Mouse (Mus musculus) neural tube, embryonic 10.5 days (tissue): ENCODE measurements around the gene Higd2a.
A peak's percentile ranks its signal among the peaks of the same experiment; 100 is the strongest.

Experiments
- DNase-seq: peaks from one replicate; pipeline ENCODE4 v3.0.0-alpha.2; 2017; ENCODE audit warnings: low spot score; ENCODE audit errors: extremely low spot score

The Higd2a gene

DNA sequence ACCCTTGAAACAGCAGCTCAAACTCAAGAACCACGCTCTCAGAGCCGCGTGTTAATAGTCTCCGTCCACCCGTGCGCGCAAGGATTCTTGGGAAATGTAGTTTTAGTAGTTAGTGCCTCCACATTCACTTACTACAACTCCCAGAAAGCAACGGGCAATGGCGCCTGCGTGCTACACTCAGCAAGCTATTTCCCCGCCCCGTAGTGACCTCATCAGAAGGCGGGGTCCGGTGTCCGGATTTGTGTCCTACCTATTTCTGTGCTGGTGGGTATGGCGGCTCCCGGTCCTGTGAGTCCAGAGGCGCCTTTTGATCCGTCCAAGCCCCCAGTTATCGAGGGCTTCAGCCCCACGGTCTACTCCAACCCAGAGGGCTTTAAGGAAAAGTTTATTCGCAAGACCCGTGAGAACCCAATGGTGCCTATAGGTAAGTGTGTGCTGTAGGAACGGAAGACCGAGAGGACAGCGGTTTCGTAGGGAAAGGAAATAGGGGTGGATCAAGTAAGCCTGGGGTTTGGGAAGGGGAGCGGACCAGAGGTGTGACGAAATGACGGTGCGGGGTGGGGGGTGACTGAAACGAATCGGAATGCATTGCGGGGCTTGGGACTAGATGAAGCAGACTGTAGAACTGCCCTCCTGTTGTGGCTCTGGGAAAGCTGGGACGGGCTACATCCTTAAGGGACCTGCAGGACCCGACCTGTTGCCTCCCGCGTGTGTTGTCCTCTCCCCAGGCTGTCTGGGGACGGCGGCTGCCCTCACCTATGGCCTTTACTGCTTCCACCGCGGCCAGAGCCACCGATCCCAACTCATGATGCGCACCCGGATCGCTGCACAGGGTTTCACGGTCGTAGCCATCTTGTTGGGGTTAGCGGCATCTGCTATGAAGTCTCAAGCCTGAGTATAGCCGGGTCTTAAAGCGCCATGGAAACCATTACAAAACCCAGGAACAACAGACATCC, at the start of gene Higd2a, which contains the start of gene Nop16:
Higd2a (plus strand) TSS at position 212 of the 956 bp plus-strand sequence.
Nop16 (minus strand) TSS at position 95 of the 956 bp plus-strand sequence.
- DNase-seq = peak; percentile 95

DNA sequence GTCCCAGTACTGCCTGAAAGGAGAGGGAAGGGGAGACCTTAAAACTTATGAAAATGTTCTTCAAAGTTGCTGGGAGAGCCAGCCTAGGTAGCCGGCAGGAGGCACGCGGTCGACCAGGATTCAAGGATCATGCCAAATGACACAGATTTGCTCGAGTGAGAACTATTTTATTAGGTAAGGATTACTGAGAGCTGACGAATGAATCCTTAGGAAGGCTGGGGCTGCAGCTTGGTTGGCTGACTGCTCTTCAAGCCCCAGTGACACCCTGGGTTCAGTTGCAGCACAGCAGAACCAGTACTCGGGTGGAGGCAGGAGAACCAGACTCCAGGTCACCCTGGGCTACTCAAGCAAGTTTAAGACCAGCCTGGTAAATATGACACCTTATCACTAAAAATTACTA, 42.0 kb upstream of the Higd2a start:
- DNase-seq = no peak

GRCm38 (mm10) chr13:54556176-54556575, 33.8 kb upstream of the Higd2a start:
- DNase-seq = no peak

- no peak for DNase-seq
These were observed 33.2 kb upstream of the Higd2a start for GRCm38 (mm10) chr13:54556796-54557195.

- no peak for DNase-seq
These were observed 32.4 kb upstream of the Higd2a start for GRCm38 (mm10) chr13:54557652-54558051.

DNA sequence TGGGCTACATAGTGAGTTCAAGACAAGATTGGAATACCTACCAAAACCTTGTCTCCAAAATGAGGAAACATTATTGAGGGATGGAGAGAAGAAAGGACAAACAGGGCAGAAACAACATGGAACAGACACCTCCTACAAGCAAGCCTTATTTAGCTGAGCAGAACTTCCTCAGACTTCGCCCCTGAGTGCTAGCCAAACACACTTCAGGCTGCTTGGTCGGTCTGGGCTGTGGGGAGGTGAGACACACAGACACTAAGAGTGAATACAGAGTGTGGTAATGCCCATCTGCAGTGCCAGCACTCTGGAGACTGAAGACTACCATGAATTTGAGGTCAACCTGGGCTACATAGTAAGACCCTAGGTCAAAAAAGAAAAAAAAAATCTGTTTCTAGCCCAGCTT, 30.4 kb upstream of the Higd2a start:
- no peak for DNase-seq

- no peak for DNase-seq
These were observed 29.4 kb upstream of the Higd2a start for GRCm38 (mm10) chr13:54560608-54561007.

DNA sequence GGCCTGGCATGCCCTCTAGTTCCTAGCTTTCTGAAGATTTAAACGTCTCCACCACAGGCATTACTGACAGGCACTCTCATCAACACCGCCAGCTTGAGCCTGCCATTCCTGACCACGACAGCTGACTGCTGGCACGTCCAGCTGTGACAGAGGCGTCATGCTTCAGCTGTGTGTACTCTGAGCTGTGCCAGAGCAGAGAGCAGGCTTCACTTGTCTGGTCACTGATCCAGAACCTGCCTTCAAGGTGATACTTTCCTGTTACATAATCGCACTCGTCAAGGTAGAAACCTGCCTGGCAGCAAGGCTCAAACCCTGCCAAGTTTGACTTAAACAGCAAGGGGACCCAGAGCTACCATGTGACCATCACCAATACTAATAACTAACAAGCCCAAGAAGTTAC, 27.4 kb upstream of the Higd2a start:
- no peak for DNase-seq

DNA sequence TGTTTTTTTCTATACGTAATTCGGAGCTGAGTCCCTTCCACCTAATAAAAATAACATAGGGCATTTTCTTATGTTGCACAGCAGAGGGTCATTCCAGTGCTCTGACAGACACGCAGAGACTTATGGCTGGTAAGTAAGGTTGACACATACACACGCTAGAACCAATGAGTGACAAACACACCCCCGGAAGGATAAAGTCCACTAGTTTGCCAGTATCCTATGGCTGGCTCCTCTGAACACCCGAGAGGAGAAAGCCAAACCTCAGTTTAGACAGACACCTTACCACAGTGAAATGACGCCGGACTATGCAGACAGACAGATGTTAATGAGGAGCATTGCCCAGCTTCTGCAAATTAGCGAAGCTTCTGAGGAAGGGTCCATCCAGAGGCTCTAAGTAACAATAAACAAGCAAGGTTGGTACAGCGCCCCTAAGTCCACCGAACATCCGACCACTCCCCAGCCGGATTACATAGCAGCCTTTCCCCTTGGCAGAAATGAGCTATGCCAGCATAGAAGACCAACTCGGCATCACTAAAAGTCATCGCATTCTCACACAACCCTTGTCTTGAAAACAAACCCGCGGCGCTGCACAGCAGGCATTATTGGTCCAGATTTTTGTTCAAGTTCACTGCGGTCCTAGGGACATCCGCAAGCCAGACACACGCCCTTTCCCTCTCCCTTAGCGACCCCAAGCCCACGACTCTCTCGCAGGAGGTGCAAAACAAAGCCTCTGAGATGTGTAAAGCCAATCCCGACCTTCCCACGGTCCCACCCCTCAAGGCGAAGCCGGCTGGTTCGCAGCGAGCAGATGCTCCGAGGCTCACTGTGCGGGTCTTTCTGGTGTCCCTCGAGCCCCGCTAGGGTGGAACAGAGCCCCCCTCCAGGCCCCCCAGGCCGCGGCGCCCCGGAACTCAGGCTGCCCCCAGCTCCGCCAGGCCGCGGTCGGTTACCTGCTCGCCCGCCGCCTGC, 25.5 kb upstream of the Higd2a start:
- DNase-seq = no peak

- DNase-seq = peak; percentile 93
These were observed 24.8 kb upstream of the Higd2a start, which contains the start of gene 4833439L19Rik for GRCm38 (mm10) chr13:54565201-54565581. 4833439L19Rik (minus strand) TSS chr13:54565435.

GRCm38 (mm10) chr13:54565594-54566345, 24.2 kb upstream of the Higd2a start:
- DNase-seq = no peak

DNA sequence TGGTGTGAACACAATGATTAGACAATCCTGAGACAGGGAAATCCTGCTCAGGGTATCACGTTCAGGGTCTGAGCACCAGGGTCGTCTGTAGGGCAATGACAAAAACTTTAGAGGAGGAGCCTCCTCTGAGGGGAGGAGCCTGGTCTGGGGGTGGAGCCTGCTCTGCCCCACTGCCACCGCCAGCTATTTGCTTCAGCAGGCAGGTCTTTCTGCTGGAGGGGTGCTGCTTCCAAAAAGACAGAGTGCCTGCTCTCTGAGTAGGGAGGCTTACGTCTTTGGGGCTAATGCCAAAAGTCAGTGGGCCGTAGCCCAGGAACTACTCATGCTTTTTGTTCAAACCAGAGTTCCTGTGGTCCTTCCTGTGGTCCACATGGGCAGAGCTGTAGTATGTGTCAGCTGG, 21.6 kb upstream of the Higd2a start:
- no peak for DNase-seq

GRCm38 (mm10) chr13:54569282-54569681, 20.7 kb upstream of the Higd2a start:
- DNase-seq = no peak

GRCm38 (mm10) chr13:54570736-54571135, 19.3 kb upstream of the Higd2a start:
- DNase-seq = no peak

DNA sequence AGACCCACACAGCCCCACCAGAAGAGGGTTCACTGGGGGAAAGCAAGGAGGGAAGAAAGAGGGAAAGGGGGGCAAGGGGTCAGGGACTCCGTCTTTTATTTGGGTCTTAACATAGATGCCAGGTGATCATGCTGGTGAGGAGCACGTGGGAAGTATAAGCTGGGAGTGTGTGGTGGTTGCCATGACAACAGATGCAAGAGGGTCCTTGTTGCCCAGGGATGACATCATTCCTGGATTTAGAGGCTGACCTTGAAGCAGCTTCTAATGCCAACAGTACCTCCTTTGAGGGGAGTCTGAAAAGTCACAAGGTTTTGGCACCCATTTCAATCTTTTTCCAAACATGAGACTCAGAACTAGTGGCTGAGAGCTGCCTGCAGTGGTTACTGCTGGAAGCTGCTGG, 18.4 kb upstream of the Higd2a start:
- DNase-seq = no peak

DNA sequence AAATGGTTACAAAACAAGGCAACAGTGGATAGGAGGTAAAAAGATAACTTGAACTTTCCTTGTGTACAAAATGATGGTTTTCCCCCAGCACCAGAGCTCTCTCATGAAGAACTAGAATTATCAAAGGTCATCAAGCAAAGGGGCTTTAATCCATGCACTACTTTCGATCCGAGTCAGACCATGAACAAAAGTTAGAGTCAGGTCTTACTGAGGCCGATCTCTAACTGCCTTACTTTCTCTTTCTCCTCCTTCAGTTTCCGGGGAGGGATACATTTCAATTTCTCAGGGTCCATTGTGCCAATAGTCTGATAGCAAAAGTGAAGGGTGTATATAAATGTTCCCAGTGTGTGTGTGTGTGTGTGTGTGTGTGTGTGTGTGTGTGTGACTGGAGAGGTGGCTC, 17.4 kb upstream of the Higd2a start:
- DNase-seq = no peak

DNA sequence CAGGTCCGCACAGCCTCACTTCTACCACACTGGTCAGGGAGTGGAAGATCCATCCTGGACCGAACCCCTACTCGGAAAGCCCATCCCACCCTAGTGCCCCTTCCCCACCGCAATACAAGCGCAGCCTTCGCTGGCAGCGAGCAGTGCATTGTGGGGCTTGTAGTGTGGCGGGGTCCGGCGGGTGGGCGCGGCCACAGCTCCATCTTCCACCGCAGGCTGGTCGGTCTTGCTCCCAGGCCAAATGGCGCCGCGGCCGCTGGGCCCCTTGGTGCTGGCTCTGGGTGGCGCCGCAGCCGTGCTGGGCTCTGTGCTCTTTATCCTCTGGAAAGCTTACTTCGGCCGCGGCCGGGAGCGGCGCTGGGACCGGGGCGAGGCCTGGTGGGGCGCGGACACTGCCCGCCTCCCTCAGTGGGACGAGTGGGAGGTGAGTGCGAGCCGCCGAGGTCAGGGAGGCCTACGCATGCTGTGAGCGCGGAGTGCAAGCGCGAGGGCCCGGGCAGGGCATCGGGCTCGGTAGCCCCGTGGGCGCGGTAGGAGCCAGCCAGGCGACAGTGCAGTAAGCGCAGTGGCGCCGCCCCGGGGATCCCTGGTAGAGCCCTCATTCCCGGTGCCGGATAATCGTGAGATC, 15.0 kb upstream of the Higd2a start, which contains the start of gene Arl10:
Arl10 (plus strand) TSS at position 162 of the 628 bp plus-strand sequence.
- peak; percentile 86 for DNase-seq

- peak; percentile 45 for DNase-seq
These were observed 14.5 kb upstream of the Higd2a start for GRCm38 (mm10) chr13:54575489-54575888.

- DNase-seq = no peak
These were observed 12.1 kb upstream of the Higd2a start for GRCm38 (mm10) chr13:54577652-54578507.
